Mouse (Mus musculus) olfactory bulb, adult 2 months (tissue): ENCODE data around the gene Adamts8. TPM values are rescaled to one million over a fixed set of nuclear protein-coding genes. Genes with fewer than 3 reads are reported as not detected.
A peak's percentile ranks its signal among the peaks of the same experiment; 100 is the strongest.

Experiments
- H3K27ac ChIP-seq: fragments of 200-500 bp; 2 replicates; pipeline ENCODE4 v1.5.1; 2012; ENCODE audit warnings: low read depth, low read length; ENCODE audit not compliant: insufficient read depth
- H3K4me1 ChIP-seq: fragments of 200-500 bp; 2 replicates; pipeline ENCODE4 v1.6.1; 2012; ENCODE audit warnings: low read length; ENCODE audit not compliant: control insufficient read depth, insufficient read depth
- H3K4me3 ChIP-seq: fragments of 200-500 bp; 2 replicates; pipeline ENCODE4 v1.5.1; 2012; ENCODE audit warnings: mild to moderate bottlenecking, low read depth, low read length, moderate library complexity; ENCODE audit not compliant: insufficient read depth
- CTCF ChIP-seq: fragments of 200-500 bp; IDR thresholded peaks from 2 replicates; pipeline ENCODE4 v1.5.1; 2012; ENCODE audit warnings: low read depth, mild to moderate bottlenecking, low read length, moderate library complexity; ENCODE audit not compliant: insufficient read depth
- POLR2A ChIP-seq: fragments of 200-500 bp; IDR thresholded peaks from 2 replicates; pipeline ENCODE4 v1.6.1; 2012; ENCODE audit warnings: mild to moderate bottlenecking, low read depth, low read length, moderate library complexity; ENCODE audit not compliant: insufficient read depth
- WGBS: fragments of 180-500 bp; shearing (Covaris S2); methylation state at CpG from one replicate; pipeline ENCODE4 v1.1.7; 2018; 5-methylcytosine and 5-hydroxymethylcytosine counted together
- polyA plus RNA-seq: library from polyadenylated mRNA; stranded (reverse); fragments of >200 nt; gene quantifications from 2 replicates; pipeline ENCODE4 v1.2.4, GENCODE M21; 2012; ENCODE audit warnings: low replicate concordance; ENCODE audit not compliant: missing spikeins, insufficient read depth, insufficient read length

Gene Adamts8
- polyA plus RNA-seq, 1 experiment, result not detected

GRCm38 (mm10) chr9:30919686-30920085 lies 22.7 kb upstream of the Adamts8 start:
- Histone ChIP-seq H3K27ac (no peak overlapping the region), H3K4me1 (peaks cover 34% of the 10 kb centered on the region), H3K4me3 (peak overlapping the region; percentile 15)
- WGBS, result 67% methylated on average over 9 of the region's 9 CpGs
- no peak for TF ChIP-seq CTCF
- TF ChIP-seq POLR2A, result no peak

DNA sequence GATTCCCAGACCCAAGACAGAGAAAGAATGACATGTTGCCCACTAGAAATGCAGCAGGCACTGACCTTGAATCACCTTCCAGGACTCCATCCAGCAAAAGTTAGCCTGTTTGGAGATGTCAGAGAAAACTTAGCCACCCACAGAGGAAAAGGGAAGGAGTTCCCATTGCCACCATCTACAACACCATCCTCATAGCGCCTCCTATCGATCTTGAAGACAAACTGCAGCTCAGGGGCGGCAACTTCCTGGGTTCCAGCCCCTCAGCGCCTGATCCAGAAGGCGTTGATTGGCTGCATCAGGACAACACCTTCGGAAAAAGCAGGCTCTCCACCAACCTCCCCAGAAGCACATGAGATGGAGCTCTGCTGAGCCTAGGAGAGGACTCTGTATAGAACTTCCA lies 21.6 kb upstream of the Adamts8 start:
- no peak overlapping the region for H3K27ac ChIP-seq
- H3K4me3 ChIP-seq, result peak overlapping the region; percentile 28; the same call in 1 of the 2 replicates
- TF ChIP-seq POLR2A, result no peak
- TF ChIP-seq CTCF, result no peak
- H3K4me1 ChIP-seq, result peaks cover 35% of the 10 kb centered on the region
- 44% methylated on average over 6 of the region's 6 CpGs for whole genome bisulfite sequencing

DNA sequence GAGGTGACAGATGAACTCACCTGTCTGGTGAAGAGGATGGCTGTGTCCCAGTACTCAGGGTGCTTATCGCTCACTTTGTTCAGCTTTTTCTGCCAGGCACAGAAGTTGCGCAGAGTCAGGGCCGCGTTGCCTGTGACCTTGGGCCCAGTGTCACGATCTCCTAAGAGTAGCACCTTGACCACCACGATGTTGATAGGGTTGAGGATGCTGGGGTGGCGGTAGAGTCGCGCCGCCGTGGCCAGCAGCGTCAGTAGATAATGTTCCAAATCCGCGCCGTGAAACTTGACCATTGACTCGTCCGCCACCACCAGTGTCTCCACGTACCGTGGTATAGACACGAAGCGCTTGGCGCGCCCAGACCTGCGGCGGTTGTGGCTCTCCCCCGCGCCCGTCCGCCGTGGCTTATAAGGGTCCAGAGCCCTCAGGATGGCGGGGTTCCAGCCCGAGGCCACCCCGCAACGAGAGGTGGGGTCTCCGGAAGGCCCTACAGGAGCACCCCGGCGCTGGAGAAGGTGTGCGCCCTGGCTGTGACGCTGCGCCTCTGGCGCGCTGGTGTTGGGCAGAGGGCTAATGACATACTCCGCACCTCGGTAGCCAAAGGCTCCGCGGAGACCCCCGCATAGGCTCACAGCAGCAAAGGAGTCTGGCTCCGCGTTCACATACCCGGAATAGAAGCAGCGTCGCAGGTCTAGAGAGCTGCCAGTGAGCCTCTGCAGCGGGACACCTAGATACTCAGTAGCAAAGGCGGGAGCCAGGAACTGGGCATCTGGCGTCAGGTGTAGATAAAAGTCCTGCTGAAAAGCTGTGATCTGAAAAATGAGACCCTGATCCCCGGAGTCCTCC lies 20.9 kb upstream of the Adamts8 start:
- Histone ChIP-seq H3K4me3 (peak overlapping the region; percentile 61), H3K4me1 (peaks cover 31% of the 10 kb centered on the region), H3K27ac (peak overlapping the region; percentile 29; the same call in 1 of the 2 replicates)
- TF ChIP-seq POLR2A (no peak), CTCF (no peak)
- 6% methylated on average over 56 of the region's 56 CpGs for WGBS

DNA sequence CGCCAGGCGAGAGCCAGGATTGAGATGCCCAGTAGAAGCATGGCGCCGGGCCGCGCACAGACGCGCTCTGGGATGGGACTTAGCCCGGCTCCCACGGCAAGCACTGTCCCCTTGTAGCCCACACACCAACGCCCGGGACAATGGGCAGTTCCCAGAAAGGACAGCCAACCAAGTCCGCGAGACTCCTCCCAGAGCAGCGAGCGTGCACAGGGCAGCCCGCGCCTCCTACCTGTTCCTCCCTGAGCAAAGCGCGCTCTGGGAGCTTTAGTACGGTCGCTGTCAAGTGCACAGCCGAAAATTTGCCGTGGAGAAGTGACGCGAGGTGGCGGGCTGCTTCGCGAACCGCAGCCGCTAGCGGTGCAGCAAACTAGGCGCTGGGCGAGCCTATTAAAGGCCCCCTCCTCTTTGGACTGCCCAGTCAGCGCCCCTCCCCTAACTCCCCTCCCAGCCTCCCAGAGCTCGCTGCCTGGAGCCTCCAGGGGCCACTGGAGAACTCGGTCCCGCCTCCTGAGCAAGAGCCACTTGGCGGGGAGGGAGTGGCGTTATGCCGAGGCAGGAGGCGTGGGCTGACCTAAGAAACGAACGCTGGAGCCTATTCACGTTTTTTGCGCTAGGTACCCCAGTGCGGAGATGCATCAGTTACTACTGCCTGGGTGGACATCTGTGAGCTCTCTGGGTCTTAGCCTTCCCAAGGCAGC lies 20.0 kb upstream of the Adamts8 start, which contains the start of gene Adamts15:
TSS of gene Adamts15 (minus strand) at position 256 of the 698 bp plus-strand sequence.
- peaks cover 30% of the 10 kb centered on the region for H3K4me1 ChIP-seq
- WGBS, result 1% methylated on average over 47 of the region's 47 CpGs
- peak within 1 kb of the TSS; percentile 29; the same call in 1 of the 2 replicates for H3K27ac ChIP-seq
- TF ChIP-seq POLR2A (no peak), CTCF (no peak)
- H3K4me3 ChIP-seq, result peak within 1 kb of the TSS; percentile 61

DNA sequence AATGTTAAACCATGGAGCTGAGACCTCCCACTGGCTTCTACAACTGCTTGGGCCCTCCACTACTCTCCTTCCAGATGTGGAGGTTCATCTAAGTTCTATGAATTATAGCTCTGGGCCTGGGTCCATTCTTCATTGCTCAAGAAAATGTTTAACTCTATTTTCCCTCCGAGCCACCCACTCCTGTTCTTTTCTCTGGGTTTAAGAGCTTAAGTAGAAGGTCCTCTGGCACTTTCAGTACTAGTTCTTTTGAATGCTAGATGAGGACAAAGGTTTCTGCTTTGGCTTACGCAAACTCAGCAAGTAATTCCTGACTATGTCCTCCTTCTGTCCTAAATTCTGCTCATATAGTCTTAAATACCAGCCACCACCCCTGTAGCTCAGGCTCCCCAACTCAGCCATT lies 13.6 kb upstream of the Adamts8 start:
- Histone ChIP-seq H3K27ac (no peak overlapping the region), H3K4me3 (no peak overlapping the region), H3K4me1 (peaks cover 3% of the 10 kb centered on the region)
- WGBS, result 97% methylated on average over 2 of the region's 2 CpGs
- TF ChIP-seq POLR2A (no peak), CTCF (no peak)

GRCm38 (mm10) chr9:30932346-30932745 lies 10.0 kb upstream of the Adamts8 start:
- Histone ChIP-seq H3K27ac (no peak overlapping the region), H3K4me3 (no peak overlapping the region), H3K4me1 (no peaks in the 10 kb centered on the region)
- TF ChIP-seq CTCF, result no peak
- TF ChIP-seq POLR2A, result no peak
- WGBS, result 88% methylated on average over 4 of the region's 4 CpGs

DNA sequence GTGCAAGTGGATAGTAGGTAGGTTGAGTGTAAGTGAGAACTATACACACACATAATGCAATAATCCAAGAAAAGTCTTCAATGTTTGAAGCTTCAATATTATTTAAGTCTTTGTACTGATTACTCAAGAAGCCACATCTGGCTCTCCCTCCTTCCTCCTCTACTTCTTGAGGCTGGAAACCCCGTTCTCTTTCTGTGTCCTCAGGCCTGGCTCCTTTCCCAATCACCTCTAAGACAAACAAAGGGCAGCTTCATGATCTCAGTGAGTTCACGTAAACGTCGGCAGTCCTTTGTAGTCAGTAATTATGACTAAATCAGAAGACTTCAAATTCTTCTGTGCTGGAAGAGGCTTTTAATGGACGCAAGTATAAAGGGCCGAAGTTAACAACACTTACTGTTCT lies 7.5 kb upstream of the Adamts8 start:
- H3K27ac ChIP-seq, result no peak overlapping the region
- H3K4me3 ChIP-seq, result no peak overlapping the region
- no peaks in the 10 kb centered on the region for H3K4me1 ChIP-seq
- TF ChIP-seq CTCF (no peak), POLR2A (no peak)
- WGBS, result 69% methylated on average over 6 of the region's 6 CpGs

GRCm38 (mm10) chr9:30936674-30937438 lies 5.5 kb upstream of the Adamts8 start:
- WGBS, result 18% methylated on average over 9 of the region's 9 CpGs
- Histone ChIP-seq H3K4me3 (no peak overlapping the region), H3K27ac (no peak overlapping the region), H3K4me1 (no peaks in the 10 kb centered on the region)
- TF ChIP-seq POLR2A (no peak), CTCF (no peak)
